Comparison of ENCODE assay signal across 11 mouse cellular contexts in the genomic region with DNA sequence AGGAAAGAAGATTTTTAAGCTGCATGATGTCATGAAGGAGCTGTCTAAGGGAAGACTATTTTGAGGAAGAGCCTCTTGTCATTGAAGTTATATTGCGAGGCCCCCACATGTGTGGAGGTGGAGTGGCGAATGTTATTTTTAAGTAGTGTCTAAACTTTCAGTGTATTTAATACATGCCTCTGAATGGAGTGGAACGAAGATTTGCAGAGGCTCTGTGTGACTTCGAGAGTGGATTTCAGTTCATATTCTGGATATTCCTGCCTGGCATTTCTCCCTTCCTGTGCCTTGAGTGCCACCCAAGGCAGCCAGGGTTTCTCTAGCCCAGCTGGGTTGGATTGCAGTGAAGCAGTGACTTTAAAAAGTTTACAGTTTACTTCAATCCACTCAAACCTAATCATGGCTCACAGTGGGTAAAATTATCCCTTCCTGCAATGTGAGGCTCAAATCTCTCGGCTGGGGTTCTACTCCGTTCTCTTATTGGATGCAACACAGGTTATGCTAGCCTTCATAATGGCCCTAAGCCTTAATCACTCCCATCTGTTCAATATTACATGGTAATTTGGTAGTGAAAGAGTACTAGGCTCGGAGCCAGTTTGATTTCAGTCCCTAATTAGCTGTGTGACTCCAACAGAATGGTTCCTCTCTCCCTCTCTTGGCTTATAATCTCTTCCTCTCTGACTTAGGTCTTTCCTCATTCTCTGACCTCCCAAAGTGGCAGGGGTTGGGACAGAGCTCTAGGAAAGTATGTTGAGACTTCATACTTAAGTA.
DNase-seq lines count a peak whose midpoint lies in the region; ATAC-seq and TF ChIP-seq lines count a peak whose summit lies in the region.
"Had no signal": no experiment of that assay in that cellular context is flagged by ENCODE, and none has a peak within 500 bp of the region (broad histone marks: within the 10 kb centered on the region; RNA-seq: fewer than 3 reads in every experiment).

No protein-coding gene starts in this region.

- WGBS in hindbrain, embryonic 14.5 days, result 67% methylated on average over 7 of the region's 7 CpGs
- WGBS in hindbrain, embryonic 12.5 days, result 74% methylated on average over 7 of the region's 7 CpGs
- 50% methylated on average over 7 of the region's 7 CpGs for WGBS in forebrain, embryonic 16.5 days
- 34% methylated on average over 7 of the region's 7 CpGs for WGBS in cerebellum, adult 2 months

- H3K4me1 ChIP-seq in hindbrain, embryonic 14.5 days (replicated peaks; ENCODE audit: control insufficient read depth, insufficient read depth, low read length), result no peaks in the 10 kb centered on the region
- H3K4me1 ChIP-seq in hindbrain, embryonic 12.5 days, result no peaks in the 10 kb centered on the region
- H3K4me1 ChIP-seq in forebrain, embryonic 16.5 days (replicated peaks; ENCODE audit: control insufficient read depth, insufficient read depth, low read length), result peaks cover 5% of the 10 kb centered on the region; the same call in 1 of the 2 replicates
- no peaks in the 10 kb centered on the region for H3K4me1 ChIP-seq in cerebellum, adult 2 months (ENCODE audit: control insufficient read depth, insufficient read depth, low read length)
- H3K4me1 ChIP-seq: intestine, embryonic 15.5 days had no signal

- no peak overlapping the region for H3K9ac ChIP-seq in hindbrain, embryonic 14.5 days
- H3K9ac ChIP-seq in hindbrain, embryonic 12.5 days, result no peak overlapping the region
- H3K9ac ChIP-seq in forebrain, embryonic 16.5 days (replicated peaks; ENCODE audit: low read depth, low read length), result no peak overlapping the region
- H3K9ac ChIP-seq: intestine, embryonic 15.5 days had no signal

- H3K4me3 ChIP-seq in hindbrain, embryonic 14.5 days (replicated peaks; ENCODE audit: low read length), result no peak overlapping the region
- H3K4me3 ChIP-seq in hindbrain, embryonic 12.5 days, result no peak overlapping the region
- H3K4me3 ChIP-seq in forebrain, embryonic 16.5 days (replicated peaks; ENCODE audit: low read length), result no peak overlapping the region
- no peak overlapping the region for H3K4me3 ChIP-seq in cerebellum, adult 2 months (replicated peaks; ENCODE audit: insufficient read depth, low read depth, low read length)
- H3K4me3 ChIP-seq: intestine, embryonic 15.5 days had no signal

- H3K4me2 ChIP-seq in hindbrain, embryonic 14.5 days (replicated peaks), result no peak overlapping the region
- H3K4me2 ChIP-seq in hindbrain, embryonic 12.5 days (replicated peaks), result no peak overlapping the region
- H3K4me2 ChIP-seq in forebrain, embryonic 16.5 days (ENCODE audit: low read length), result no peak overlapping the region
- H3K4me2 ChIP-seq: intestine, embryonic 15.5 days had no signal

- intact Hi-C loops in left cerebral cortex, postnatal 36 days (cut with DNase I), result loop anchor here (5.0 to 10.0 kb wide), 2 partner anchors 139 to 429 kb away; a partner anchor contains a TSS

- H3K27me3 ChIP-seq in hindbrain, embryonic 14.5 days (ENCODE audit: control insufficient read depth, insufficient read depth, low read length), result no peaks in the 10 kb centered on the region
- H3K27me3 ChIP-seq in hindbrain, embryonic 12.5 days, result no peaks in the 10 kb centered on the region
- no peaks in the 10 kb centered on the region for H3K27me3 ChIP-seq in forebrain, embryonic 16.5 days (replicated peaks; ENCODE audit: control insufficient read depth, insufficient read depth, low read length)
- H3K27me3 ChIP-seq in cerebellum, adult 2 months (ENCODE audit: control insufficient read depth, insufficient read depth, low read length), result no peaks in the 10 kb centered on the region
- H3K27me3 ChIP-seq: CH12.LX; intestine, embryonic 15.5 days had no signal

- peak; percentile 72 for ATAC-seq in hindbrain, embryonic 14.5 days (ENCODE audit: low FRiP score)
- ATAC-seq in hindbrain, embryonic 12.5 days (ENCODE audit: low FRiP score), result no peak
- ATAC-seq in forebrain, embryonic 16.5 days, result peak; percentile 84
- ATAC-seq: intestine, embryonic 15.5 days had no signal

- DNase-seq in hindbrain, embryonic 14.5 days (ENCODE audit: low spot score), result peak; percentile 54
- peak; percentile 77 for DNase-seq in brain, adult 2 months (ENCODE audit: low read depth, low spot score)
- peak; percentile 41 to 50 for DNase-seq in left cerebral cortex, postnatal 36 days (ENCODE audit: low spot score in 2 of 2)
- DNase-seq in urinary bladder, postnatal 36 days (ENCODE audit: low spot score in 2 of 2), result no peak
- no peak for DNase-seq in cerebellum, adult 2 months
- no peak for DNase-seq in adrenal gland, postnatal 36 days
- DNase-seq: cerebellum, adult 9-11 months had no signal

- TF ChIP-seq CTCF in cerebellum, adult 2 months (IDR thresholded peaks at IDR 0.05; ENCODE audit: borderline replicate concordance, insufficient read depth, low read depth, low read length), result no peak

- no peak overlapping the region for H3K27ac ChIP-seq in hindbrain, embryonic 14.5 days
- no peak overlapping the region for H3K27ac ChIP-seq in hindbrain, embryonic 12.5 days
- no peak overlapping the region for H3K27ac ChIP-seq in forebrain, embryonic 16.5 days (ENCODE audit: low read length)
- H3K27ac ChIP-seq in cerebellum, adult 2 months (ENCODE audit: insufficient read depth, low read length), result no peak overlapping the region
- H3K27ac ChIP-seq: intestine, embryonic 15.5 days had no signal

- TF ChIP-seq POLR2A in cerebellum, adult 2 months (IDR thresholded peaks at IDR 0.05; ENCODE audit: borderline replicate concordance, insufficient read depth, low read length), result no peak

- no peaks in the 10 kb centered on the region for H3K36me3 ChIP-seq in hindbrain, embryonic 14.5 days (replicated peaks; ENCODE audit: control insufficient read depth, insufficient read depth)
- H3K36me3 ChIP-seq in hindbrain, embryonic 12.5 days, result no peaks in the 10 kb centered on the region
- H3K36me3 ChIP-seq in forebrain, embryonic 16.5 days (ENCODE audit: control insufficient read depth, insufficient read depth), result no peaks in the 10 kb centered on the region
- H3K36me3 ChIP-seq: intestine, embryonic 15.5 days had no signal

- no peaks in the 10 kb centered on the region for H3K9me3 ChIP-seq in hindbrain, embryonic 14.5 days (ENCODE audit: control insufficient read depth, low read length)
- H3K9me3 ChIP-seq in hindbrain, embryonic 12.5 days (replicated peaks), result no peaks in the 10 kb centered on the region
- no peaks in the 10 kb centered on the region for H3K9me3 ChIP-seq in forebrain, embryonic 16.5 days (ENCODE audit: control insufficient read depth, low read length)
- H3K9me3 ChIP-seq: intestine, embryonic 15.5 days had no signal

Comparison
In these comparisons a context has a peak if more than half of its experiments do, and no peak if none do; other contexts are left out.
1. DNase-seq: peak in hindbrain, embryonic 14.5 days (single experiment), brain, adult 2 months (single experiment) and left cerebral cortex, postnatal 36 days (2 of 2); none in urinary bladder, postnatal 36 days (0 of 2), cerebellum, adult 2 months (0 of 2) and adrenal gland, postnatal 36 days (0 of 2).